Mouse (Mus musculus) mesoderm, embryonic 11.5 days (tissue): ENCODE data around the gene T2.

Experiments
- DNase-seq: peaks from one replicate; pipeline ENCODE4 v3.0.0-alpha.2; 2012; ENCODE audit warnings: low read depth, low spot score

T2 gene

DNA sequence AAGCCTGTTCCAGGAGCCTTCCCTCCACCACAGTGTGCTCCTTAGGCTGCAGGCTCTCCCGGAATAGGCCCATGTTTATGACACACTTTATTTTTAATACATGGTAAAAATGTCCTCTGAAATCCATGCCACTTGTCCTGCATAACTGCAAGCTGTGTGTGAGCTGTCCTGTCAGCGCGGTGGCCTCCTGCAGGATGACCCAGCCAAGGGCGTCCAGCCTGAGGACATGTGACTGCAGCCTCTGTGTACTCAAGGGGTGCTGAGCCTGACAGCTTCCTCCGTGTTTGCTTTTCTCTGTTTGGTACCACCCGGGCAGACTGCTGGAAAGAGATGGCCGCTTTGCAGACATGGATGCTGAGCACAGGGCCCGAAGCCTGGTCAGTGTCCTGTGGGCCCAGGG is 61.1 kb downstream of the T2 start:
- DNase-seq = no peak

- DNase-seq = no peak
Measured at GRCm38 (mm10) chr17:8420739-8421138, 64.9 kb downstream of the T2 start.

- DNase-seq = no peak
Measured at GRCm38 (mm10) chr17:8421517-8421916, 65.7 kb downstream of the T2 start.

DNA sequence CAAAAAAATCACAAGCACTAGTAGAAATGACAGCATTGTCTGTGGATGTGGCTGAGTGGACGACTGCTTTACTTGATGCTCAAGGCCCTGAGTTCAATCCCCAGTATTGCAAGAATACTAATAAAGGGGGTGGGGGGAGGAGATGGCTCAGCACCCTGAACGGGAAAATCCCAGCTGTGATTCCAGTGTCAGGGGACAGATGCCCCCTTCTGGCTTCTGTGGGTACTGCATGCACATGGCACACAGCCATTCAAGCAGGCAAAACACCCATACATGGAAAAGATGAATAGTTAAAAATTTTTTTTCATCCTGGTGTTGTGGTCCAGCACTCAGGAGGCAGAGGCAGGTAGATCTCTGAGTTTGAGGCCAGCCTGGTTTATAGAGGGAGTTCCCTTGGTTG is 67.5 kb downstream of the T2 start:
- DNase-seq = no peak

GRCm38 (mm10) chr17:8429436-8429835 is 73.6 kb downstream of the T2 start:
- no peak for DNase-seq

GRCm38 (mm10) chr17:8429896-8430295 is 74.1 kb downstream of the T2 start:
- DNase-seq = no peak

DNA sequence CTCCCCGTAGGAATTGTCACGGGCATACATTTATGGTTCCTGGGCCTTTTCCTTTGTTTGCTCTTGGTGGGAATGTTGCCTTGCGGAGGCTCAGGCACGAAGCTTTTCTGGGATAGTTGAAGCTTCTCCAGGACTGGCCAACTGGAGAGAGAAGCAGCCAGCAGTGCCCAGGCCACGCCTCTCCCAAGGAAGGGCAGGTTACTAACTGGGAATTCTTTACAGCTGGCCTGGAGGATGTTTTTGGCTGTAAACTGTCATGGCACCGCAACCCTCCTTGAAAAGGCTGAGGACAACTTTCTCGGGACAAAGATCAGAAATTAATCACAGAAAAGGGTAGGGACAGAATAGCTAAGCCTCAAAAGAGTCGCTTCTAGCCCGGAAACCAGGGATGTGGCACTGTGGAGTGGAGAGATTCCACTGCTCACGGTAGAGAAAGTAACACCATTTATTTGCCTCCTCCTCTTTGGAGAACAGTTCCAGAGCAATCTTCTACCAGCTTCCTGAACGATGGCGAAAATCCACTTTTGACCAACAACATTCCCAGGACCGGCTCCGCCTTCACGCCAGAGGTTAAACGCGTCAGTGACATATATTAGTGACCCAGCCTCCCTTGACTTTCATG is 76.5 kb downstream of the T2 start:
- DNase-seq = no peak

DNA sequence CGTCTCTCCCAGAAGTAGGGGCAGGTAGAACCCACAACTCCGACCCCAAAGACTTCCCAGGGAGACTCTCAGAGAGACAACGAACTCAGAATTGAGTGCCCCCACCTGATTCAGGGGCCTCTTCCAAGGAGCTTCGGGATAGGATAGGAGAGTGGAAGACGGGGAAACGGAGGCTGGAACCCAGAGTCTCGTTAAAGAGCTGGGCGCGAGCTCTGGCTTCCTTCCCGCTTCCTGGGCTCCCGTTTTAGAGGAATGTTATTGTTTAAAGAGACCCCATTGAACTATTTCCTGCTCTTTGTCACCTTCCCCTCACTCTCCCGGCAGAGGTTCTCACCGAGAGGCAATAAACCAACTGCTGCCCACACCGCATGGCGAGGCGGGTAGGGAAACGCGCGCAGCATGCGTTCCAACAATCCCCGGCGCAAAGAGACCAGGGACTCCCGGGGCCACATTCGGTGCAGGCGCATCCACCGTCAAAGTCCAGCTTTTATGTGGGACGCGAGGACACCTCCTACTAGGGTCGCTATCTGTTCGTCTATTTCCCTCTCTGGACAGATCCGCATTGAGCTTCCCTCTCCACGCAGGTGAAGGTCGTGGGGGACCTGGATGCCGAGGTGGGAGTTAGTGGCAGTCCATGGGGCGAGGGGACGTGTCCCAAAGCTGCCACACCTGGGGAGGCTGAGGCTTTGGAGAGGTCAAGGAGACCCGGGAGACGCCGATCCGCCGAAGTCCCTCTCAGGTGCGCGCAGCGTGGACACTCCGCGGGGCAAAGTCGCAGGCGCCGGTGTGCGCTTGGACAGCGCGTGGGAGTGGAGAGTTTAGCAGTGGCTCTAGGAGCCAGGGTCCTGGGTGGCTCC is 77.6 kb downstream of the T2 start:
- DNase-seq = no peak

DNA sequence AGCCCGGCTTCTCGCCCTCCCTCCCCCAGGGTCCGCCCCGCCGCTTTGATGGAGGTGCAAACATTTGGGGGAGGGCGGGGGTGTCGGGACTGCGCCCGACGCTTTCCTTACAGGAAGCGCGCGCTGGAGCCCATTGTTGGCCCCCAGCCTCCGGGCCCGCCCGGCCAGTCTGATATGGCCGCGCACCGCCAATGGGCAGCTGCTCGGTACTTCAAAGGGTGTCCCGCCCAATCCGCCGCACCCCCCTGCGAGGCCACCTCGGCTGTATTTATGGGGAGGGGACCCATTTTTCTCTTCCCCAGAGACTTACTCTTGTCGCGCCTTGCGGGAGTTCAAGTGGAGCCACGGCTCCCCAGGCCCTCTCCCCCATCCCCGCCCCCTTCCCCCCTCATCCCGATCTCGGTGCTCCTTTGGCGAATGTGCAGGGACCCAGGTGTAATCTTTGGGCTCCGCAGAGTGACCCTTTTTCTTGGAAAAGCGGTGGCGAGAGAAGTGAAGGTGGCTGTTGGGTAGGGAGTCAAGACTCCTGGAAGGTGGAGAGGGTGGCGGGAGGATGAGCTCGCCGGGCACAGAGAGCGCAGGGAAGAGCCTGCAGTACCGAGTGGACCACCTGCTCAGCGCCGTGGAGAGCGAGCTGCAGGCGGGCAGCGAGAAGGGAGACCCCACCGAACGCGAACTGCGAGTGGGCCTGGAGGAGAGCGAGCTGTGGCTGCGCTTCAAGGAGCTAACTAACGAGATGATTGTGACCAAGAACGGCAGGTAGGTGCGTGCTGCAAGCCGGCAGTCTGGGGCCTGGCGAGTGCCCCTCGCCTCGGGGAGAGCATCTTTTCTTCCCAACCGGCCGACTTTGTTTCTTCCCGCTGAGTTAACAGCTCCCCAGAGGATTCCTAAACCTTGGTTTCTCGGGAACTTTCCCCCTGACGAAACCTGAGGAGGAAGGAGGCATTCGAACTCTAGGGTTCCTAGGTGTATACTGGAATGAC is 78.5 kb downstream of the T2 start, which contains the start of gene T:
Gene T (plus strand): TSS at position 446 of the 983 bp plus-strand sequence.
- DNase-seq = no peak

DNA sequence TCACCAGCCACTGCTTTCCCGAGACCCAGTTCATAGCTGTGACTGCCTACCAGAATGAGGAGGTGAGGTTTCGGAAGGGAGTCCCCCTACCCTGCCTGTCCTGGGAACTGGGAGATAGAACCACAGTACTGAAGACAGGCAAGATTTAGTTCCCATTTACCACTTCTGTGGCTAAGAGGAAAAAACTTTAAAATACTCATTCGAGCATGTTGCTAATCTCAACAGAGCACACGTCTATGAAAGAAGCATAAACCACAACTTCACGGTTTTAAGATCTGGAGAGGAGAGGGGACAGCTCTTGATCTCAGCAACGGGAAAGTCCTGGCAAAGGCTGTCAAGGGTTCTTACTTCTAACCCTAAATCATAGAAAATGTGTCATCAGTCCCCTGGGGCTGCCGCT is 80.4 kb downstream of the T2 start:
- no peak for DNase-seq

DNA sequence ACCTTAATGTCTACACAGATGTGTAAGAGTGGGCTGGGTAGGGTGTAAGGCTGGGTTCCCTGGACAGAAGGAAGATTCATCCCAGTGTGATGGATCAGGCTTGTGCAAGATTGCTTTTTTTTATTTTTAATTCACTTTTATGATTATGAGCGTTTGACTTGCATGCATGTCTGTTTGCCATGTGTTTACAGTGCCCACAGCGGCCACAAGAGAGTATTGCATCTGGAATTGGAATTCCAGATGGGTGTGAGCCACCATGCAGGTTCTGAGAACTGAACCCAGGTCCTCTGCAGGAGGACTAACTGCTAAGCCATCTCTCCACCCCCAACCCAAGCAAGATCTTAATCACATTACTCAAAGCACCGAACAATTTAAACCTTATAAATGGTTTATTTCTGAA is 88.3 kb downstream of the T2 start:
- DNase-seq = no peak

DNA sequence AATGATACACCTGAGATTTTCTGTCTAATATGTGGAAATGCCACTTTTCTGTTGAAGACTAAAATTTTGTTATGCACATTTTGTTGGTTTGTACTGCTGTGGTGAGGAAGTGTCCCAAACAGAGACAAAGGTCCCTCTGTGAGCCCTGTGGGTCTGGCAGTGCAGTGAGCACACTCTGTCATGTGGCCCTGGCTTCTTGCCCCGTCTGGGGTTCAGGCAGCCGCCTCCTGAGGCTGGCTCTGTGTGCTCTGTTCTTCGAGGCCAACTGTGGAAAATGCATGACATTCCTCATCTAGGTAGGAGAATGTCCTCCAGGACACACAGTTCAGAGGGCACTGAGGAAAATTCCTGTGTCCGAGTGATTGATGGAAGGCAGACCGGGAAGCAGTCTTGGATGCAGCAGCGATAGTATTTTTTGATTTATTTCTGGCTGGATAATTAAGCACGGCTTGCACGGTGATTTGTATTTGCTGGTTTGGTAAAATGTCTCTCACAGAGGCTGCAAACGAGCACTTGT is 91.9 kb downstream of the T2 start:
- DNase-seq = peak; percentile 79

DNA sequence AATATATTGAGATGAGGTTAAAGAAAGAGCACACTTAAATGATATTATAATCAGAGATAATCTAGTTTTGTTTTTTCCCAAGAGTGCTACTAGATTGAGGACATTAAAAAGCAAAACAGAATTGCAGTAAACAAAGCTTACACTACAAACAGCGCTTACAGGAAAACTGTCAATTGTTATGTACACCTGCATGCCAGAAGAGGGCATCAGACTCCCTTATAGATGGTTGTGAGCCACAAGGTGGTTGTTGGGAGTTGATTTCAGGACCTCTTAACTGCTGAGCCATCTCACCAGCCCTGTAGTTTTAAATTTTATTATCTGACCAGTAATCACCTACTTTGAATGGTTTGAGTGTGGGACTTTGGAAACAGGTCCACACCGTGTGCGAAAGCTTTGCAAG is 92.5 kb downstream of the T2 start:
- no peak for DNase-seq

GRCm38 (mm10) chr17:8455196-8455595 is 99.4 kb downstream of the T2 start:
- DNase-seq = no peak

DNA sequence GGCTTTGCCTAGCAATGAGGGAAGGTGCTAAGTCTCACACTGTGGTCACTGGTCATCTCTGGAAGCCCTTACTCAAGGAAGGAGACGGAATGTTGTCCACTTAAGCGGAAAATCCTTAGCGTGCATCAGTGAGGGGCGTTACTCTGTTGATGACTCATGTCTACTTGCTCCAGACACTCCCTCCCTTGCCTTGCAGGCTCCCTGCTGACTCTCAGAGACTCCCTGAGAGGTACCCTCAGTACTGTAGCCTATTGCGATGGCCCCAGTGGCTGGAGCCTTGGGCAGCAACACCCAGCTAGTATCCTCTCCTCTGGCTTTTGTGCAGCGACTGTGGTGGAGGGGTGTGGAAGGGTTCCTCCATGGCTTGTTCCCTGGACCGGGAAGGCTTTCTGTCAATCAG is 99.8 kb downstream of the T2 start:
- DNase-seq = no peak

DNA sequence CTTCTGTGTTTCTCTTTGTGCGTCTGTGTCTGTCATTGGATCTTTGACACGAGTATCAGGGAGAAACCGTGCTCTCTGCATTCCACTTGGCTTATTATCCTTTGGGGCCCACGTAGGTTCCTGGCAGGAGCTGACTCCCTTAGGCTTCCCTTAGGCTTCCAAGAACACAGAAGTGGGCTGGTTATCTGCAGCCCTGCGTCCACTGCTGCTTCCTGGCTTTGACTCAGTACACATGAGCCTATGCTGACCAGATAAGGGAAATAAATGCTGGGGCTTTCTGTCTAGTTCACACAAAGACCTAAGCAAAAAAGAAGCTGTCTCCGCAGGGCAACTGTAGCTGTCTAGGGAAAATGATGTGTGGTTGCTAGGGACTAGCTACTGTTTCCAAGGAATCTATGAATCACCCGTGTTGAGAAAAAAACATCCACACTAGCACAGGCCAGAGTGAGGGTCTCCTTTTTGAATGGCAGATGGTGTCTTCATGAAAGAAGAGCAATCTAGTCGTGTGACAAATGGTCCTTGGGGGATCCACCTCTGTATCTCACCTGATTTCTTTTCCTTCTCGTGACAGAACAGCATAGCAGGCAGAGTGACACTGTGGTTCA is 101.2 kb downstream of the T2 start:
- DNase-seq = no peak

- DNase-seq = peak; percentile 59
Measured at GRCm38 (mm10) chr17:8461568-8461967, 105.8 kb downstream of the T2 start.

DNA sequence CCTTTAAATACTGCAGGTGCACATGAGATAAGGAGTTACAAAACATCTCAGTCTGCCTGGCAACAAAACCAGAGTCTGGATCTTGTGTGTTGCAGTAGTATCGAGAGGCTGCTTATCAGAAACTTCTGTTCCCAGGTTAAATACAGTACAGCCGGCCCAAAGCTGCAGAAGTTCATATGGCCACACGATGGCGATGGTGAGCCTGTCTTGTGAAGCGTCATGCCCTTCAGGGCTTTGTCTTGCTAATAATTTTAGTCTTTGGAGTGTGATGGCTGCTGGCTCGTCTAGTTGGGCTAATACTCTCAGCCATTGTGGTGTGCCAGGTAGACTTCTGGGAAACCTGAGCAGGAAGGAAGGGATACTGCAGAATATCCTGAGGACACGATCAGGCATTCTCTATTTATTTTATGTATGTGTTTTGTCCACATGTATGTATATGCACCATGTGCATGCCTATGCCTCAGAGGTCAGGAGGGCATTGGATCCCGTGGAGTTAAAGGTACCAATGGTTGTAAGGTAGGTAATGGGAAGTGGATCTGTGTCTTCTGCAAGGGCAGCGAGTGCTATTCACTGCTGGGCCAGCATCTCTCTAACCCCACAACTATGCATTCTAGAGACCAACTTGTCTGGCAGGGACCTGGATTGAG is 107.8 kb downstream of the T2 start:
- peak; percentile 86 for DNase-seq

- DNase-seq = no peak
Measured at GRCm38 (mm10) chr17:8467771-8468170, 112.0 kb downstream of the T2 start.

- DNase-seq = peak; percentile 83
Measured at GRCm38 (mm10) chr17:8468716-8469344, 113.0 kb downstream of the T2 start.
